Mouse (Mus musculus) heart, postnatal 0 days (tissue): ENCODE measurements around the gene Eid2. TPM values are rescaled to one million over a fixed set of nuclear protein-coding genes. Genes with fewer than 3 reads are reported as not detected.

Experiments used
- ATAC-seq: fragments of 200-750 bp; cut with Nextera tagmentation; 2 replicates; pipeline ENCODE4 v1.8.0; 2017; ENCODE audit warnings: low read depth, moderate number of reproducible peaks, moderate library complexity; ENCODE audit not compliant: insufficient read depth
- DNase-seq: peaks from one replicate; pipeline ENCODE4 v3.0.0-alpha.2; 2016; ENCODE audit warnings: low spot score
- H3K27ac ChIP-seq: fragments of 300-500 bp; sonication (generic); 2 replicates; pipeline ENCODE4 v1.5.1; 2014; ENCODE audit warnings: low read depth, mild to moderate bottlenecking
- H3K27me3 ChIP-seq: fragments of 300-500 bp; sonication (generic); 2 replicates; pipeline ENCODE4 v1.6.1; 2014; ENCODE audit warnings: low read length, mixed read lengths; ENCODE audit not compliant: control insufficient read depth, insufficient read depth
- H3K36me3 ChIP-seq: fragments of 300-500 bp; sonication (generic); replicated peaks from 2 replicates; pipeline ENCODE4 v1.6.1; 2014; ENCODE audit warnings: low read length, mixed read lengths; ENCODE audit not compliant: control insufficient read depth, insufficient read depth
- H3K4me1 ChIP-seq: fragments of 300-500 bp; sonication (generic); 2 replicates; pipeline ENCODE4 v1.6.1; 2014; ENCODE audit warnings: antibody characterized with exemption; ENCODE audit not compliant: control insufficient read depth, insufficient read depth
- H3K4me2 ChIP-seq: fragments of 300-500 bp; sonication (generic); 2 replicates; pipeline ENCODE4 v1.6.1; 2014; ENCODE audit warnings: low read depth, mild to moderate bottlenecking, low read length, moderate library complexity
- H3K4me3 ChIP-seq: fragments of 300-500 bp; sonication (generic); 2 replicates; pipeline ENCODE4 v1.5.1; 2014; ENCODE audit warnings: low read depth, low read length
- H3K9ac ChIP-seq: fragments of 300-500 bp; sonication (generic); replicated peaks from 2 replicates; pipeline ENCODE4 v1.6.1; 2014; ENCODE audit warnings: low read depth, low read length, mixed read lengths
- H3K9me3 ChIP-seq: fragments of 300-500 bp; sonication (generic); replicated peaks from 2 replicates; pipeline ENCODE4 v1.6.1; 2016; ENCODE audit warnings: low read length; ENCODE audit not compliant: control insufficient read depth
- CTCF ChIP-seq: IDR thresholded peaks from 2 replicates; pipeline ENCODE4 v1.5.1; 2016; ENCODE audit warnings: antibody characterized with exemption, control low read depth, low read depth
- EP300 ChIP-seq: IDR thresholded peaks from 2 replicates; pipeline ENCODE4 v1.6.1; 2016; ENCODE audit warnings: antibody characterized with exemption, low read depth
- WGBS: fragments of 180-500 bp; shearing (Covaris S2); extraction: QIAGEN DNeasy Blood & Tissue Kit; methylation state at CpG from one replicate; pipeline ENCODE4 v1.1.7; 2014; 5-methylcytosine and 5-hydroxymethylcytosine counted together
- polyA plus RNA-seq: library from polyadenylated mRNA; unstranded; fragments of >200 nt; fragmentation: Nextera tagmentation; extraction: Ambion mirVana; gene quantifications from 2 replicates; pipeline ENCODE4 v1.2.1, GENCODE M21; 2015
- total RNA-seq: library from RNA; depleted of rRNA; stranded (reverse); fragments of >200 nt; gene quantifications from 2 replicates; pipeline ENCODE4 v1.2.3, GENCODE M21; 2014; ENCODE audit warnings: low replicate concordance

Gene Eid2
- total and polyA plus RNA-seq, 2 experiments from 2014 or later: 1.4 to 18.2 TPM

GRCm38 (mm10) chr7:28277615-28278278, 10.1 kb downstream of the Eid2 start, which contains the start of gene Eid2b:
Gene Eid2b (plus strand): TSS chr7:28277739.
- H3K36me3 ChIP-seq: no peaks in the 10 kb centered on the region
- peaks cover 8% of the 10 kb centered on the region for H3K4me1 ChIP-seq
- peak; percentile 92 for TF ChIP-seq CTCF
- no peak for TF ChIP-seq EP300
- H3K4me3 ChIP-seq: peak within 1 kb of the TSS; percentile 70
- ATAC-seq (peak; percentile 71), DNase-seq (peak; percentile 88)
- H3K27ac ChIP-seq: peak within 1 kb of the TSS; percentile 74
- no peaks in the 10 kb centered on the region for H3K9me3 ChIP-seq
- peak within 1 kb of the TSS; percentile 82 for H3K9ac ChIP-seq
- 3% methylated on average over 68 of the region's 68 CpGs for WGBS
- peak within 1 kb of the TSS; percentile 82 for H3K4me2 ChIP-seq
- H3K27me3 ChIP-seq: no peaks in the 10 kb centered on the region

GRCm38 (mm10) chr7:28278279-28278652, 10.6 kb downstream of the Eid2 start:
- Histone ChIP-seq H3K9me3 (no peaks in the 10 kb centered on the region), H3K36me3 (no peaks in the 10 kb centered on the region), H3K27ac (peak overlapping the region; percentile 74; the same call in 1 of the 2 replicates), H3K4me1 (peaks cover 8% of the 10 kb centered on the region), H3K4me2 (peak overlapping the region; percentile 82), H3K9ac (peak overlapping the region; percentile 82), H3K27me3 (no peaks in the 10 kb centered on the region), H3K4me3 (peak overlapping the region; percentile 70)
- ATAC-seq (no peak), DNase-seq (no peak)
- TF ChIP-seq EP300: no peak
- no peak for TF ChIP-seq CTCF
- 73% methylated on average over 7 of the region's 7 CpGs for WGBS

- H3K27me3 ChIP-seq: no peaks in the 10 kb centered on the region
- no peaks in the 10 kb centered on the region for H3K36me3 ChIP-seq
- no peak for ATAC-seq
These were observed 12.9 kb downstream of the Eid2 start for GRCm38 (mm10) chr7:28280630-28281029.

GRCm38 (mm10) chr7:28290165-28290564, 22.5 kb downstream of the Eid2 start:
- Histone ChIP-seq H3K9me3 (no peaks in the 10 kb centered on the region), H3K4me2 (peak overlapping the region; percentile 47), H3K9ac (no peak overlapping the region), H3K27me3 (peaks cover 77% of the 10 kb centered on the region), H3K4me1 (no peaks in the 10 kb centered on the region), H3K4me3 (peak overlapping the region; percentile 21), H3K27ac (no peak overlapping the region), H3K36me3 (no peaks in the 10 kb centered on the region)
- TF ChIP-seq EP300: no peak
- DNase-seq (no peak), ATAC-seq (0 out of 2 replicates have a peak, but pooled peaks have one; percentile 25)
- under 1% methylated on average over 18 of the region's 18 CpGs for WGBS

More at GRCm38 (mm10) chr7:28280630-28281029, 12.9 kb downstream of the Eid2 start:
- no peaks in the 10 kb centered on the region for H3K9me3 ChIP-seq
- no peak for TF ChIP-seq CTCF
- no peak overlapping the region for H3K4me2 ChIP-seq
- no peak overlapping the region for H3K4me3 ChIP-seq
- 69% methylated on average over 7 of the region's 7 CpGs for WGBS
- peaks cover 8% of the 10 kb centered on the region for H3K4me1 ChIP-seq
- no peak overlapping the region for H3K27ac ChIP-seq
- H3K9ac ChIP-seq: no peak overlapping the region
- no peak for DNase-seq

- H3K27me3 ChIP-seq: peaks cover 83% of the 10 kb centered on the region
- H3K36me3 ChIP-seq: no peaks in the 10 kb centered on the region
- under 1% methylated on average over 50 of the region's 52 CpGs for WGBS
- DNase-seq (peak; percentile 16), ATAC-seq (no peak)
- no peaks in the 10 kb centered on the region for H3K4me1 ChIP-seq
- peak within 1 kb of the TSS; percentile 21 for H3K4me3 ChIP-seq
- TF ChIP-seq CTCF: 0 out of 2 replicates have a peak, but pooled peaks have one; percentile 7
- no peak for TF ChIP-seq EP300
- H3K27ac ChIP-seq: no peak within 1 kb of the TSS
- no peaks in the 10 kb centered on the region for H3K9me3 ChIP-seq
- H3K4me2 ChIP-seq: peak within 1 kb of the TSS; percentile 47
- H3K9ac ChIP-seq: no peak within 1 kb of the TSS
These were observed 23.2 kb downstream of the Eid2 start, which contains the start of gene Selenov for GRCm38 (mm10) chr7:28290638-28291590. Gene Selenov (minus strand): TSS chr7:28291186.
